Mouse (Mus musculus): Measurements from ENCODE around the gene Jpt1. TPM values are rescaled to one million over a fixed set of nuclear protein-coding genes. Genes with fewer than 3 reads are reported as not detected.

Gene Jpt1
- polyA plus RNA-seq, 1 experiment from 2014 or later = 1,026 TPM

- 93% methylated on average over 7 of the region's 7 CpGs for WGBS
- no peak overlapping the region for H3K27ac ChIP-seq (replicated peaks)
- no peak overlapping the region for H3K4me3 ChIP-seq
- no peaks in the 10 kb centered on the region for H3K9me3 ChIP-seq
- H3K4me1 ChIP-seq = no peaks in the 10 kb centered on the region; the same call in 1 of the 2 replicates
- no peak overlapping the region for H3K4me2 ChIP-seq (replicated peaks)
- H3K27me3 ChIP-seq = no peaks in the 10 kb centered on the region
- no peaks in the 10 kb centered on the region for H3K36me3 ChIP-seq
- ATAC-seq (ENCODE audit: low FRiP score, low read depth) = no peak
- H3K9ac ChIP-seq (replicated peaks) = no peak overlapping the region
Measured at GRCm38 (mm10) chr11:115450176-115450575, 64.0 kb downstream of the Jpt1 start.

GRCm38 (mm10) chr11:115448998-115449397 is 65.2 kb downstream of the Jpt1 start:
- 57% methylated on average over 7 of the region's 7 CpGs for WGBS

GRCm38 (mm10) chr11:115448075-115448474 is 66.1 kb downstream of the Jpt1 start:
- Histone ChIP-seq H3K4me2 (replicated peaks) (no peak overlapping the region), H3K9ac (replicated peaks) (no peak overlapping the region), H3K27ac (replicated peaks) (no peak overlapping the region), H3K27me3 (no peaks in the 10 kb centered on the region), H3K4me3 (no peak overlapping the region), H3K4me1 (no peaks in the 10 kb centered on the region; the same call in 1 of the 2 replicates), H3K9me3 (no peaks in the 10 kb centered on the region), H3K36me3 (no peaks in the 10 kb centered on the region)
- ATAC-seq (ENCODE audit: low FRiP score, low read depth) = no peak
- 86% methylated on average over 16 of the region's 16 CpGs for WGBS

More at GRCm38 (mm10) chr11:115448998-115449397, 65.2 kb downstream of the Jpt1 start:
- ATAC-seq (ENCODE audit: low FRiP score, low read depth) = no peak
- no peak overlapping the region for H3K9ac ChIP-seq (replicated peaks)
- H3K36me3 ChIP-seq = no peaks in the 10 kb centered on the region
- H3K4me1 ChIP-seq = no peaks in the 10 kb centered on the region; the same call in 1 of the 2 replicates
- no peak overlapping the region for H3K4me3 ChIP-seq
- H3K4me2 ChIP-seq (replicated peaks) = no peak overlapping the region
- H3K27ac ChIP-seq (replicated peaks) = no peak overlapping the region
- H3K9me3 ChIP-seq = no peaks in the 10 kb centered on the region
- H3K27me3 ChIP-seq = no peaks in the 10 kb centered on the region

Small RNAs within 50 kb of the gene (microRNA-seq; reads per million reads assigned to microRNA genes)
- not detected for gene Mir3968

Other genes with a start within 250 kb of the Jpt1 start
- gene Grin2c, start 247.1 kb downstream of the Jpt1 start, polyA plus RNA-seq (2016; fragmentation: Nextera tagmentation; extraction: Ambion mirVana) = 0.06 and 0.17 TPM in 2 replicates
- 15.9 and 18.4 TPM in 2 replicates for gene Fdxr, start 237.3 kb downstream of the Jpt1 start, polyA plus RNA-seq (2016; fragmentation: Nextera tagmentation; extraction: Ambion mirVana)
- 0.11 and 0.18 TPM in 2 replicates for gene Fads6, start 216.7 kb downstream of the Jpt1 start, polyA plus RNA-seq (2016; fragmentation: Nextera tagmentation; extraction: Ambion mirVana)
- not detected in 2 replicates for gene Otop2, start 207.2 kb downstream of the Jpt1 start, polyA plus RNA-seq (2016; fragmentation: Nextera tagmentation; extraction: Ambion mirVana)
- 0.05 TPM in 1 of 2 replicates, not detected in the other for gene Ush1g, start 192.3 kb downstream of the Jpt1 start, polyA plus RNA-seq (2016; fragmentation: Nextera tagmentation; extraction: Ambion mirVana)
- gene Otop3, start 179.7 kb downstream of the Jpt1 start, polyA plus RNA-seq (2016; fragmentation: Nextera tagmentation; extraction: Ambion mirVana) = 0.28 and 0.43 TPM in 2 replicates
- gene Hid1, start 146.6 kb downstream of the Jpt1 start, polyA plus RNA-seq (2016; fragmentation: Nextera tagmentation; extraction: Ambion mirVana) = 32.9 and 38.6 TPM in 2 replicates
- 32.4 and 36.6 TPM in 2 replicates for gene Cdr2l, start 132.5 kb downstream of the Jpt1 start, polyA plus RNA-seq (2016; fragmentation: Nextera tagmentation; extraction: Ambion mirVana)
- 234 and 265 TPM in 2 replicates for gene Mrpl58, start 110.6 kb downstream of the Jpt1 start, polyA plus RNA-seq (2016; fragmentation: Nextera tagmentation; extraction: Ambion mirVana)
- 873 and 889 TPM in 2 replicates for gene Atp5h, start 94.4 kb downstream of the Jpt1 start, polyA plus RNA-seq (2016; fragmentation: Nextera tagmentation; extraction: Ambion mirVana)
- gene Kctd2, start 94.3 kb downstream of the Jpt1 start, polyA plus RNA-seq (2016; fragmentation: Nextera tagmentation; extraction: Ambion mirVana) = 32.0 and 40.4 TPM in 2 replicates
- not detected in 2 replicates for gene Trim80, start 73.8 kb downstream of the Jpt1 start, polyA plus RNA-seq (2016; fragmentation: Nextera tagmentation; extraction: Ambion mirVana)
- 0.20 and 0.30 TPM in 2 replicates for gene Slc16a5, start 51.9 kb downstream of the Jpt1 start, polyA plus RNA-seq (2016; fragmentation: Nextera tagmentation; extraction: Ambion mirVana)
- 10.3 and 13.1 TPM in 2 replicates for gene Armc7, start 38.7 kb downstream of the Jpt1 start, polyA plus RNA-seq (2016; fragmentation: Nextera tagmentation; extraction: Ambion mirVana)
- gene Nt5c, start 22.5 kb downstream of the Jpt1 start, polyA plus RNA-seq (2016; fragmentation: Nextera tagmentation; extraction: Ambion mirVana) = 81.6 and 83.8 TPM in 2 replicates
- gene Sumo2, start 21.9 kb upstream of the Jpt1 start, polyA plus RNA-seq (2016; fragmentation: Nextera tagmentation; extraction: Ambion mirVana) = 1,412 and 1,429 TPM in 2 replicates
- gene Nup85, start 50.0 kb upstream of the Jpt1 start, polyA plus RNA-seq (2016; fragmentation: Nextera tagmentation; extraction: Ambion mirVana) = 168 and 172 TPM in 2 replicates
- 85.7 and 89.0 TPM in 2 replicates for gene Mrps7, start 89.5 kb upstream of the Jpt1 start, polyA plus RNA-seq (2016; fragmentation: Nextera tagmentation; extraction: Ambion mirVana)
- gene Gga3, start 89.7 kb upstream of the Jpt1 start, polyA plus RNA-seq (2016; fragmentation: Nextera tagmentation; extraction: Ambion mirVana) = 34.6 and 37.2 TPM in 2 replicates
- 12.2 and 15.1 TPM in 2 replicates for gene Mif4gd, start 98.6 kb upstream of the Jpt1 start, polyA plus RNA-seq (2016; fragmentation: Nextera tagmentation; extraction: Ambion mirVana)
- 26.2 and 26.9 TPM in 2 replicates for gene Slc25a19, start 113.9 kb upstream of the Jpt1 start, polyA plus RNA-seq (2016; fragmentation: Nextera tagmentation; extraction: Ambion mirVana)
- 137 and 149 TPM in 2 replicates for gene Grb2, start 194.2 kb upstream of the Jpt1 start, polyA plus RNA-seq (2016; fragmentation: Nextera tagmentation; extraction: Ambion mirVana)

All from midbrain, embryonic 12.5 days (tissue).